Mouse (Mus musculus): ENCODE data around the gene Setx. TPM values are rescaled to one million over a fixed set of nuclear protein-coding genes. Genes with fewer than 3 reads are reported as not detected.

Gene Setx
- total and polyA plus RNA-seq, 3 experiments: 13.1 to 23.8 (median 22.5) TPM

- TF ChIP-seq CTCF (IDR thresholded peaks at IDR 0.05 in 2 of 3, conservative IDR thresholded peaks at IDR 0.05 in 1 of 3; ENCODE audit: control insufficient read depth in 1 of 3, insufficient read depth in 1 of 3, low read depth in 2 of 3, low read length in 3 of 3, poor library complexity in 1 of 3, severe bottlenecking in 1 of 3): peak; percentile 66 to 87 (median 72)
- TF ChIP-seq POLR2A (IDR thresholded peaks at IDR 0.05; ENCODE audit: control insufficient read depth in 1 of 2, insufficient read depth in 1 of 2, low read depth in 1 of 2, low read length in 2 of 2, poor library complexity in 1 of 2): no peak
- no peak for TF ChIP-seq MAZ (IDR thresholded peaks at IDR 0.05; ENCODE audit: low read depth, low read length)
- TF ChIP-seq POLR2AphosphoS5 (IDR thresholded peaks at IDR 0.05; ENCODE audit: borderline replicate concordance, low read depth, low read length): no peak
- TF ChIP-seq CHD2 (IDR thresholded peaks at IDR 0.05; ENCODE audit: low read length): no peak
- no peak for TF ChIP-seq USF1 (IDR thresholded peaks at IDR 0.05; ENCODE audit: low read depth, low read length)
- TF ChIP-seq BHLHE40 (IDR thresholded peaks at IDR 0.05; ENCODE audit: borderline replicate concordance, low read depth, low read length): no peak
- TF ChIP-seq POLR2AphosphoS2 (IDR thresholded peaks at IDR 0.05; ENCODE audit: low read length): no peak
- no peak for TF ChIP-seq UBTF (IDR thresholded peaks at IDR 0.05; ENCODE audit: borderline replicate concordance, insufficient read depth, low read depth, low read length)
- TF ChIP-seq SMC3 (IDR thresholded peaks at IDR 0.05; ENCODE audit: low read depth, low read length): peak; percentile 64
- no peak for TF ChIP-seq E2F4 (IDR thresholded peaks at IDR 0.05; ENCODE audit: borderline replicate concordance, low read depth, low read length)
- no peak for TF ChIP-seq SIN3A (IDR thresholded peaks at IDR 0.05; ENCODE audit: low read length)
- TF ChIP-seq MAX (IDR thresholded peaks at IDR 0.05; ENCODE audit: low read length): no peak
- TF ChIP-seq MYC (IDR thresholded peaks at IDR 0.05; ENCODE audit: low read depth, low read length): no peak
- TF ChIP-seq ETS1 (IDR thresholded peaks at IDR 0.05; ENCODE audit: low read depth, low read length): no peak
These were observed 75.9 kb downstream of the Setx start (continued) for GRCm38 (mm10) chr2:29199909-29200308.

- no peaks in the 10 kb centered on the region for H3K27me3 ChIP-seq (ENCODE audit: control insufficient read depth in 1 of 2, insufficient read depth in 2 of 2, low read length in 2 of 2)
- no peaks in the 10 kb centered on the region for H3K79me2 ChIP-seq (ENCODE audit: control insufficient read depth, insufficient read depth, low read length, poor library complexity)
- TF ChIP-seq NRF1 (IDR thresholded peaks at IDR 0.05; ENCODE audit: insufficient read depth, low read depth, low read length, poor library complexity, severe bottlenecking) (no peak), MAFK (IDR thresholded peaks at IDR 0.05; ENCODE audit: borderline replicate concordance, low read depth, low read length) (no peak), ELF1 (IDR thresholded peaks at IDR 0.05; ENCODE audit: low read depth, low read length) (no peak), RCOR1 (IDR thresholded peaks at IDR 0.05; ENCODE audit: low read depth, low read length) (no peak), RAD21 (IDR thresholded peaks at IDR 0.05; ENCODE audit: low read depth, low read length) (no peak), ZKSCAN1 (IDR thresholded peaks at IDR 0.05; ENCODE audit: low read depth, low read length) (no peak), TCF12 (IDR thresholded peaks at IDR 0.05; ENCODE audit: low read depth, low read length) (no peak), MEF2A (IDR thresholded peaks at IDR 0.05; ENCODE audit: extremely low read depth, insufficient replicate concordance, low read depth, low read length, poor library complexity, severe bottlenecking) (no peak), CHD1 (IDR thresholded peaks at IDR 0.05; ENCODE audit: low read depth, low read length) (no peak), GABPA (IDR thresholded peaks at IDR 0.05; ENCODE audit: low read depth, low read length) (no peak), SMC3 (IDR thresholded peaks at IDR 0.05; ENCODE audit: low read depth, low read length) (no peak)
- no peaks in the 10 kb centered on the region for H3K9me3 ChIP-seq (replicated peaks; ENCODE audit: insufficient read depth, low read length)
- no peak overlapping the region for H3K27ac ChIP-seq (ENCODE audit: control insufficient read depth, low read depth, low read length)
- no peak for DNase-seq (ENCODE audit: low read depth, low spot score)
- no peaks in the 10 kb centered on the region for H3K4me1 ChIP-seq (ENCODE audit: control insufficient read depth in 1 of 2, insufficient read depth in 2 of 2, low read length in 2 of 2)
- no peaks in the 10 kb centered on the region for H3K36me3 ChIP-seq (ENCODE audit: control insufficient read depth in 1 of 2, insufficient read depth in 2 of 2, low read length in 2 of 2)
- H3K9ac ChIP-seq (ENCODE audit: control insufficient read depth, low read depth, low read length, poor library complexity, severe bottlenecking): no peak overlapping the region
- no peak overlapping the region for H3K4me3 ChIP-seq (ENCODE audit: control insufficient read depth in 1 of 2, insufficient read depth in 1 of 2, low read depth in 2 of 2, low read length in 2 of 2)
These were observed 77.4 kb downstream of the Setx start for GRCm38 (mm10) chr2:29201223-29201955.
